Mouse (Mus musculus): ENCODE measurements around the gene Farp1. TPM values are rescaled to one million over a fixed set of nuclear protein-coding genes. Genes with fewer than 3 reads are reported as not detected.
A peak's percentile ranks its signal among the peaks of the same experiment; 100 is the strongest.
"Not testable (repeated sequence)": the region's sequence is repeated elsewhere in the genome, so short reads cannot be mapped to it uniquely, and the experiment has no call there.

The Farp1 gene
- polyA plus RNA-seq, 1 experiment from 2014 or later: 29.1 TPM

DNA sequence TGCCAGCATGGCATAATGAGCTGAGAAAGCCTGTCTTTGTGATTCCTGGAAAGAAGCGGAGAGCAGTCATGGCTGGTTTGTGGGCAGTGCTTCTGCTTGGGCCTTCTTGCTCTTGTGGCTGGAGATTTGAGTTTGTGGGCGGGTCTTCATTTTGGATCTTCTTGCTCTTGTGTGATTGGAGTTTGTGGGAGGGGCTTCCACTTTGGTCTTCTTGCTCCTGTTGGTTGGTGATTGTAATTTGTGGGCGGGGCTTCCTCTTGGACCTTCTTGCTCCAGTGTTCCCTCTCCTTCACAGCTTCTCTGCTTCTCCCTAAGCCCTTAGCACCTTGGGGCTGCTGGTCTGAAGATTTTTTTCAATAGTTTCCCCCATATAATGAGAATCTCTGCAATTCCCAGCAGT is 90.7 kb downstream of the Farp1 start:
- ATAC-seq (ENCODE audit: insufficient number of reproducible peaks, low FRiP score, low TSS enrichment, low read depth): no peak
- Histone ChIP-seq H3K4me1 (peaks cover 52% of the 10 kb centered on the region), H3K4me2 (no peak overlapping the region), H3K9ac (no peak overlapping the region), H3K9me3 (no peaks in the 10 kb centered on the region), H3K27me3 (no peaks in the 10 kb centered on the region), H3K27ac (no peak overlapping the region; the same call in 1 of the 2 replicates), H3K36me3 (no peaks in the 10 kb centered on the region), H3K4me3 (no peak overlapping the region)
- 95% methylated on average over 3 of the region's 3 CpGs for WGBS

DNA sequence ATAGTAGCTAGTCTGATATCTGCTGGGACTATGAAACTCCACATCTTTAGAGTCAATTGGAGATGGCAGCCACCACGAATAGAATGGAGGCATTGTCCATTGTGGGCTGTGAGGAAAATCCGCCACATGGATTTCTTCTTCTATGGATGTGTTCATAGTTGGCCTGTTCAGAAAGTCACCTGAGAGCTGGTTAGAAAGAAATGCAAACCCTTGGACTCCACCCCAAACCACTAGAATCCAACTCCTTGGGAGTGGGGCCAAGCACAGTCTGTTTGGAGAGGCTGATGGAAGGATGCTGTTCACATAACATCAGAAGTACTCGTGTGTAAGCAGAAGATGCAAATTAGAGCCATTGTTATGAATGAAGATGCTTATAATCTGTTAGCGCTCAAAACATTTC is 91.3 kb downstream of the Farp1 start:
- Histone ChIP-seq H3K27me3 (no peaks in the 10 kb centered on the region), H3K27ac (no peak overlapping the region), H3K9me3 (no peaks in the 10 kb centered on the region), H3K4me3 (no peak overlapping the region), H3K4me2 (no peak overlapping the region), H3K36me3 (no peaks in the 10 kb centered on the region), H3K4me1 (peaks cover 52% of the 10 kb centered on the region), H3K9ac (no peak overlapping the region)
- ATAC-seq (ENCODE audit: insufficient number of reproducible peaks, low FRiP score, low TSS enrichment, low read depth): no peak
- WGBS: 72% methylated on average over 4 of the region's 4 CpGs

DNA sequence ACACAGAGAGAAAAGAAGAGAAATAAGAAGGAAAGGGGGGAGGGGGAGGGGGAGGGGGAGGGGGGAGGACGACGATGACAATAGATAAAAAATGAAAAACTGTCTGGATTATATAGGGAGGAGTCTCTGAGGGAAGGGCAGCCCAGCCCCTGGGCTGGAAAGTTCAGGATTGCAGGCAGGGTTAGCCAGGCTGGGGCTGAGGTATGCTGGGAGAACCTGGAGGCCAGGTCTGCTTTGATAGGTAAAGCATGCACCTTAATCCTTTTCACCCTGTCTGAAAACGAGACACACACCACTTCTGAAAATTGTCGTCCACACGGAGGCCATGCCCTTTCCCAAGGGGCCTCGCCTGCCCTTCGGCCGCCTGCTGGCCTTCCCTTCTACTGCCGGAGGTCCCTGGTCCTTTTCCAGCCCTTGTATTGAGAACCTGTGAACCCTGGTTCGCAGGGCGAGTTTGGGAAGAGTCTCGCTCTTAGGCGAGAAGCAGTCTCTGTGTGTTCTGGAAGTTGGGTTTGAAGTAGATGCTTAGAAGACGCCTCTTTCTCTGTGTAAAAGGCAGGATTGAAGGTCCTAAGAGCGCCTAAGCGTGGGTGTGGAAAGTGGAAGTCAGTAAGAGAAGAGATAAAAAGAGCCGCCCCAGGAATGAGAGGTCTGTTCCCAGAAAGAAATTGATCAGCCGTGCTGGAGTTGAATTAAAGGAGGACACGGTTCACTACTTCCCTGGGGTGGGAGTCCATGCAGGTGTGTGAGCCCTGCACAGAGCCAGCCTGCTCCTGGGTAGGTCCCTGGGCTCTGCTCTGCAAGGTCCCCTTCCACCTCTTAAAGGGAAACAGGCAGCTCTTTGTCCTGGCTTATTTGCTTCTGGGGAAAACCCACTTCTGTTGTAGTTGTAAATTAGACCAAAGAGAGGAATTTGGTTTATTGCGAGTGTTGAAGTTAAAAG is 94.1 kb downstream of the Farp1 start:
- Histone ChIP-seq H3K36me3 (no peaks in the 10 kb centered on the region), H3K9ac (no peak overlapping the region), H3K9me3 (no peaks in the 10 kb centered on the region), H3K4me3 (no peak overlapping the region), H3K4me2 (no peak overlapping the region), H3K27me3 (no peaks in the 10 kb centered on the region), H3K27ac (peak overlapping the region; percentile 72), H3K4me1 (peaks cover 46% of the 10 kb centered on the region)
- 31% methylated on average over 20 of the region's 20 CpGs for WGBS
- ATAC-seq (ENCODE audit: insufficient number of reproducible peaks, low FRiP score, low TSS enrichment, low read depth): no peak

DNA sequence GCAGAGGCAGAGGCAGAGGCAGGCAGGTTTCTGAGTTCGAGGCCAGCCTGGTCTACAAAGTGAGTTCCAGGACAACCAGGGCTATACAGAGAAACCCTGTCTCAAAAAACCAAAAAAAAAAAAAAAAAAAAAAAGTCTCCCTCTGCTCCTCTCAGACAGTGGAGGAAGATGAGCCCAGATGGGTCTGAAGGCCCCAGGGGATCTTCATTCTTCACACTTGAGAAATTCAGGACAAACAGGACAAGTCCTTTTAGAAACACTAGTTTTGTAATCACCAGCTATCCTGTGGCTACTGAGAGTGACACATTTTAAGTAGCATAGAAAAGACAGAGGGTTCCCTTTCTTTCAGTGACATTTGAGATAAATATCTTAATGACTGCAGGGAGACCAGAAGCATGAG is 95.4 kb downstream of the Farp1 start:
- H3K27me3 ChIP-seq; H3K4me3 ChIP-seq; H3K9me3 ChIP-seq; H3K36me3 ChIP-seq; H3K9ac ChIP-seq; H3K4me2 ChIP-seq; H3K27ac ChIP-seq; ATAC-seq (ENCODE audit: insufficient number of reproducible peaks, low FRiP score, low TSS enrichment, low read depth): not testable (repeated sequence)
- WGBS: 86% methylated on average over 1 of the region's 1 CpGs
- H3K4me1 ChIP-seq: peaks cover 42% of the 10 kb centered on the region

DNA sequence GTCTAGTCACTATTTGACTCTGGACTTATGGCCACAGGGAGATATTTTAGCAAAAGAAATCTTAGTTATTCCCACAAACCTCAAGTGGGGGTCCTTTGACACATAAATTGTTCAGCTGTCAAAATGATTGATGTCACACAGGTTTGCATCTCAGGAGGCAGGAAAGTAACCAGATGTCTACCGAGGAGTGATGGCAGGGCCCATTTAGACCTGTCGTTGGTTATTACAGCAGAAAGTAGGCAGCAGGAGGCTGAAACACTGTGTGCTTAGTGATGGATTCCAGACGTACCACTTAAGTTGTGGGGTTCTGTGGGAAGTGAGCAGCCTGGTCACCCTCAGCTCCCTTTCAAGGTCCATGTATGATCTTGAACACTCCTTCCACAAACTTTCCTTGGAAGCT is 99.4 kb downstream of the Farp1 start:
- H3K27ac ChIP-seq: no peak overlapping the region
- no peak for ATAC-seq (ENCODE audit: insufficient number of reproducible peaks, low FRiP score, low TSS enrichment, low read depth)

DNA sequence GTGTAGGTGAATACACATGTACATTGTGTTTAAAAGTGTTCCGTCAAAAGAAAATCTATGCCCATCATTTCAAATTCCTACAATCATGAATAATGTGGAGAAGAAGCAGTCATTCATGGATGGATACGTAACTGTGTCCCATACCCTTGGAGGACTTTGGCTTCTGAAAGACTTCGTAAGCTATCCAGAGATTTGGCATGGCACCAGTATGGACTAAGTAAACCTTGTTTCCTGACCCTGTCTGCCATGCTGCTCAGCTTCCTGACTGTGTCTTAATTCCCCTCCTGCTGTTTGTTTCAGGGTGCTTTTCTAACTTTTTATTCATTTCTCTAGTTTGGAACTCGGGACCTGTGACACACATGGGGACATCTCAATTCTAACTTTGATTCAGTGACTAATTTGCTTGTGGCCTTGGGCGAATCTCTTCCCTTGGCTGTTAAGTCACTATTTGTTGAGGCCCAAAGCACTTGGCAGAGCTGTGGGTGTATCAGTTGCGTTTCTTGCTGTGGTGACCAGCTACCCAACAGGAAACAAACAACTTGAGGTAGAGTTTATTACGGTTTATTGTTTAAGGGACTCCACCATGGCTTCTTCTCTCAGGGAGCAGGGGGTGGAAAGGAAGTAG is 108.9 kb downstream of the Farp1 start:
- peaks cover 34% of the 10 kb centered on the region for H3K4me1 ChIP-seq
- H3K27ac ChIP-seq: no peak overlapping the region
- H3K4me2 ChIP-seq: no peak overlapping the region
- WGBS: 79% methylated on average over 7 of the region's 7 CpGs
- no peak overlapping the region for H3K9ac ChIP-seq
- H3K9me3 ChIP-seq: no peaks in the 10 kb centered on the region
- no peak overlapping the region for H3K4me3 ChIP-seq
- H3K36me3 ChIP-seq: no peaks in the 10 kb centered on the region; the same call in 1 of the 2 replicates
- no peaks in the 10 kb centered on the region for H3K27me3 ChIP-seq
- ATAC-seq (ENCODE audit: insufficient number of reproducible peaks, low FRiP score, low TSS enrichment, low read depth): no peak

More for the DNA sequence above, 99.4 kb downstream of the Farp1 start:
- WGBS: 12% methylated on average over 3 of the region's 3 CpGs
- H3K9ac ChIP-seq: no peak overlapping the region
- H3K4me3 ChIP-seq: no peak overlapping the region
- no peaks in the 10 kb centered on the region for H3K27me3 ChIP-seq
- no peaks in the 10 kb centered on the region for H3K9me3 ChIP-seq
- peaks cover 6% of the 10 kb centered on the region; the same call in 1 of the 2 replicates for H3K36me3 ChIP-seq
- H3K4me1 ChIP-seq: peaks cover 46% of the 10 kb centered on the region
- H3K4me2 ChIP-seq: no peak overlapping the region

DNA sequence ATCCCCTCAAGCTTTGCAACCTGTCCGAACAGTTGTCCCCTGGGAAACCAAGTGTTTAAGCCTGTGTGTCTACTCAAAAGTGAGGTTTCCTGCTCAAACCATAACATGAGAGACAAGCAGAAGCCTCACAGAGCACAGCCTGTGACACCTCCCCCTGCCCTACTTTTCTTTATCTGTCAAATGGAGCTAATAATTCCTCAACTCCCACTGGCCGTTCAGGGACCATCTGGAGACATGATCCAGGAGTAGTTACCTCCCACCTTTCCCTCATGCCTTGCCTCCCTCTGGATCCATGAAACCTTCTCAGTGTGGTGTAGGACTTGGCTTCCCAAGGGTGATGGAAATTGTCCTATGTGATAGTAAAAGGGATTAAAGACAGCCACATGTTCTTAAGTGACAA is 109.5 kb downstream of the Farp1 start:
- Histone ChIP-seq H3K36me3 (no peaks in the 10 kb centered on the region; the same call in 1 of the 2 replicates), H3K9me3 (no peaks in the 10 kb centered on the region), H3K4me2 (no peak overlapping the region), H3K9ac (no peak overlapping the region), H3K4me1 (peaks cover 31% of the 10 kb centered on the region), H3K27ac (no peak overlapping the region), H3K27me3 (no peaks in the 10 kb centered on the region), H3K4me3 (no peak overlapping the region)
- WGBS: 49% methylated on average over 2 of the region's 2 CpGs
- no peak for ATAC-seq (ENCODE audit: insufficient number of reproducible peaks, low FRiP score, low TSS enrichment, low read depth)

DNA sequence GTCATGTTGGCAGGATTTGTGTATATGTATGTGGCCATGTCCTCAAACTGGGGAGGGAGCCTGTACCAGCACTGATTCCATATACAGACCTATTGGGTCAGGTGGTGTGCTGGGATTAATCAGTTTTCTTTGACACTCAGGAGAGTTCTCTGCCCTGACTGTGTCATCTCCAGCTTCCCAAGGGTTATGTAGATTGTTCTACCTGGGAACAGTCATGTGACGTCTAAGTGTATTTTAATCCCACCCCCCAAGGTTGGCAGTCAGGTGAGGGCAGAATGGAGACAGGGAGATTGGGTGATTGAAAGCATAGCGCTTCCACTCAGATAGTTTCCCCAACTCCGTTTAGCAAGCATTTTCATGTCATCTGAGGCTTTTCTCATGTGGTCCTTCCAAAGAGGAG is 110.3 kb downstream of the Farp1 start:
- H3K4me2 ChIP-seq: no peak overlapping the region
- 52% methylated on average over 3 of the region's 3 CpGs for WGBS
- H3K9me3 ChIP-seq: no peaks in the 10 kb centered on the region
- no peak overlapping the region for H3K9ac ChIP-seq
- peaks cover 24% of the 10 kb centered on the region for H3K4me1 ChIP-seq
- H3K36me3 ChIP-seq: no peaks in the 10 kb centered on the region; the same call in 1 of the 2 replicates
- no peaks in the 10 kb centered on the region for H3K27me3 ChIP-seq
- ATAC-seq (ENCODE audit: insufficient number of reproducible peaks, low FRiP score, low TSS enrichment, low read depth): no peak
- H3K4me3 ChIP-seq: no peak overlapping the region
- H3K27ac ChIP-seq: no peak overlapping the region

DNA sequence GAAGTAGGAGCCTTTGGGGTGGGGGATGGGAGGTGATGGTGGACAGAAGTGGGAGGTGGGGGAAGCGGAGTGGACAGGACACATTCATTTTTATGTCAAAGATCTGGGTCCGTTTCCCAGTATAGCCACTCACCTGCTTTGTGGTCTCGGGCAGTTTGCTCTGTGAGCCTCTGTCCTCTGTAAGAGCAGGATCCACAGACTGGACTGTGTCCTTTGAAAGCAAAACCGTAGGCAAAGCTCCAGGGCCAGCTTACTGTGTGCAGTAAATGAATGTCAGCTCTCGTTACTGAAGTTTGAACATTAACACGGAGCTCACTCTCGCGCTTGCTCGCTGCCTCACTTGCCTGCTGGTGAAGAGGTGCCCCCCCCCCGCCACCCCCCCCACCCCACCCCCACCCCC is 110.7 kb downstream of the Farp1 start:
- Histone ChIP-seq H3K36me3 (no peaks in the 10 kb centered on the region; the same call in 1 of the 2 replicates), H3K4me2 (no peak overlapping the region), H3K9ac (no peak overlapping the region), H3K4me1 (peaks cover 23% of the 10 kb centered on the region), H3K4me3 (no peak overlapping the region), H3K9me3 (no peaks in the 10 kb centered on the region), H3K27me3 (no peaks in the 10 kb centered on the region), H3K27ac (no peak overlapping the region)
- 22% methylated on average over 9 of the region's 10 CpGs for WGBS
- no peak for ATAC-seq (ENCODE audit: insufficient number of reproducible peaks, low FRiP score, low TSS enrichment, low read depth)

DNA sequence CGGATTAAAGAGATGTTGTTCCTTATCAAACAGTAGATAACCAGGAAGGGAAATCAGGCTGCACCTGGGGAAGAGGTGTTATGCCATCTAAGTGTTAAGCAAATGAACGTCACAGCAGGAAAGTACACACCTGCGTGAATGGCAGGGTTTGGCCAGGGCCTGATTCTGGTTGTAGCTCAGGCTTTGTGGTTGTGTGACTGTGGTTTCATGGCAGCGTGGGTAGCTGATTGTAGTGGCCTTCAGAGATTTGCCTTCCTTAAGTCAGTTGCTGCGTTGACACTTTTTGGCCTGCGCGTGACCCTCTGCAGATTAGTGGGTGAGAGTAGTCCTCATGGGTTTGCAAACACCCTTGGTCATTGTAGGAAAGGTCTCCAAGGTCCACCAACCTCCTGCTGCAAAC is 111.2 kb downstream of the Farp1 start:
- no peak overlapping the region for H3K9ac ChIP-seq
- H3K36me3 ChIP-seq: no peaks in the 10 kb centered on the region; the same call in 1 of the 2 replicates
- no peaks in the 10 kb centered on the region for H3K27me3 ChIP-seq
- no peak for ATAC-seq (ENCODE audit: insufficient number of reproducible peaks, low FRiP score, low TSS enrichment, low read depth)
- no peaks in the 10 kb centered on the region for H3K9me3 ChIP-seq
- 59% methylated on average over 7 of the region's 7 CpGs for WGBS
- H3K4me3 ChIP-seq: no peak overlapping the region
- no peak overlapping the region for H3K4me2 ChIP-seq
- H3K4me1 ChIP-seq: peaks cover 28% of the 10 kb centered on the region
- no peak overlapping the region for H3K27ac ChIP-seq

DNA sequence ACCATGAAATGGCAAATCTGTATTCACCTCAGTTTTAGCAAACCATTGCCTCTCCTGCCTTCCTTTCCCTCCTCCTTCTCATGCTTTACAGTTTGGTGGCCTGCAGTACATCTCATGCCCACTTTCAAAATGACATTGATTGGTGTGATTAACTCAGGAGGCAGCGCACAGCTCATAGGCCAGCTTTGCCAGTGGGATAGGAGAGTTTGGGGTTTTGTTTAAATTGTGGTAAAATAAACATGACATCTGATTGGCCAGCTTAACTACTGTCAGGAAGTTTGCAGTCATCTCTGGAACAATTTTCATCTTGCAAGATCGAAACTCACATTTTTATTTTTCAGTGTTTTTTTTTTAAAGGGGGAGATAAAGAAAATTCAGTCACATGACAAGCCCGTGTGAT is 112.0 kb downstream of the Farp1 start:
- peaks cover 36% of the 10 kb centered on the region for H3K4me1 ChIP-seq
- H3K36me3 ChIP-seq: no peaks in the 10 kb centered on the region; the same call in 1 of the 2 replicates
- H3K4me3 ChIP-seq: no peak overlapping the region
- H3K4me2 ChIP-seq: no peak overlapping the region
- H3K27me3 ChIP-seq: no peaks in the 10 kb centered on the region
- ATAC-seq (ENCODE audit: insufficient number of reproducible peaks, low FRiP score, low TSS enrichment, low read depth): no peak
- H3K9me3 ChIP-seq: no peaks in the 10 kb centered on the region
- 77% methylated on average over 3 of the region's 3 CpGs for WGBS
- no peak overlapping the region for H3K9ac ChIP-seq
- H3K27ac ChIP-seq: no peak overlapping the region

DNA sequence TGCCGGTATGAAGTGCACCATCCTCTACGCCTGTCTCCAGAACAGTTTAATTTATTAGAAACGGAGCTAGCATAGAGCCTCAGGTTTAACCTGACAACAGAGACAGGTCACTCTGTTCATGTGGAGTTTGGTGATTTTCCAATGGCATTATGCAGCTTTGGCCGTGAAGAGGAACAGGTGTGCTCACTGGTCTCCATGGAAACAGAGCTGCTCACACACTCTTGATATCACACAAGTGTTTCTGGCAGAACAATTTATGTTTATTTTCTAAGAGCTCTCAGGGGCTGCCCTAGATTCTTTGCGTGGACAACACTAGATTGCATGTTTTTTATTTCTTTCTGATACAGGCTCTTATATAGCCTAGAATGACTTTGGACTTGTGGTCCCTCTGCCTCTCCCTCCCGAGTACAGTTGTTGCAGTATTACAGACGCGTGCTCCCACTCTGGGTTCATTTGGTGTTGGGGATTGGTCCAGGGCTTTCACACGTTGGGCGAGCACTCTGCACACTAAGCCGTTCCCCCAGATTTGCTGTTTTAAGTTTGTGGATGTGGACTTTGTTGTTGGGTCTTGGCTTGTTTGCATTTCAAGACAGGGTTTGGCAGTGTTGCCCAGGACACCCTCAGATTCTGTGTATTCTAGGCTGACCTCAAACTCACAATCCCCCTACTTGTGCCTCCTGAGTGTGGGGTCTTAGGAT is 113.2 kb downstream of the Farp1 start:
- H3K36me3 ChIP-seq: no peaks in the 10 kb centered on the region; the same call in 1 of the 2 replicates
- no peaks in the 10 kb centered on the region for H3K27me3 ChIP-seq
- peaks cover 48% of the 10 kb centered on the region for H3K4me1 ChIP-seq
- no peak overlapping the region for H3K27ac ChIP-seq
- 71% methylated on average over 11 of the region's 11 CpGs for WGBS
- H3K9me3 ChIP-seq: no peaks in the 10 kb centered on the region
- H3K4me3 ChIP-seq: no peak overlapping the region
- no peak overlapping the region for H3K9ac ChIP-seq
- no peak for ATAC-seq (ENCODE audit: insufficient number of reproducible peaks, low FRiP score, low TSS enrichment, low read depth)
- no peak overlapping the region for H3K4me2 ChIP-seq
